Mouse (Mus musculus): ENCODE data around the gene Glra4. TPM values are rescaled to one million over a fixed set of nuclear protein-coding genes. Genes with fewer than 3 reads are reported as not detected.
"Not testable (repeated sequence)": the region's sequence is repeated elsewhere in the genome, so short reads cannot be mapped to it uniquely, and the experiment has no call there.

Glra4 gene
- polyA plus RNA-seq, 1 experiment from 2014 or later, result 0.21 TPM

- no peak for DNase-seq (ENCODE audit: low spot score)
- H3K4me3 ChIP-seq, result no peak overlapping the region
- no peak overlapping the region for H3K27ac ChIP-seq
- H3K4me1 ChIP-seq, result no peaks in the 10 kb centered on the region
- H3K9me3 ChIP-seq, result no peaks in the 10 kb centered on the region
- H3K27me3 ChIP-seq (ENCODE audit: insufficient read depth, poor library complexity, severe bottlenecking), result no peaks in the 10 kb centered on the region
- H3K36me3 ChIP-seq, result no peaks in the 10 kb centered on the region
- WGBS, result 78% methylated on average over 4 of the region's 4 CpGs
Measured at GRCm38 (mm10) chrX:136749329-136749728, 30.6 kb downstream of the Glra4 start.

GRCm38 (mm10) chrX:136744663-136745062, 35.3 kb downstream of the Glra4 start:
- H3K4me3 ChIP-seq, result no peak overlapping the region
- 79% methylated on average over 8 of the region's 8 CpGs for WGBS
- DNase-seq (ENCODE audit: low spot score), result no peak
- H3K4me1 ChIP-seq, result no peaks in the 10 kb centered on the region
- no peak overlapping the region for H3K27ac ChIP-seq
- H3K27me3 ChIP-seq (ENCODE audit: insufficient read depth, poor library complexity, severe bottlenecking), result no peaks in the 10 kb centered on the region
- H3K36me3 ChIP-seq, result no peaks in the 10 kb centered on the region
- H3K9me3 ChIP-seq, result no peaks in the 10 kb centered on the region

GRCm38 (mm10) chrX:136743459-136743858, 36.5 kb downstream of the Glra4 start, which contains the start of gene Morf4l2:
TSS of gene Morf4l2 (minus strand) at chrX:136743690.
- 78% methylated on average over 12 of the region's 12 CpGs for WGBS
- DNase-seq (ENCODE audit: low spot score), result no peak
- Histone ChIP-seq H3K4me1 (no peaks in the 10 kb centered on the region), H3K27me3 (ENCODE audit: insufficient read depth, poor library complexity, severe bottlenecking) (no peaks in the 10 kb centered on the region), H3K4me3 (peak within 1 kb of the TSS; percentile 60), H3K9me3 (no peaks in the 10 kb centered on the region), H3K27ac (peak within 1 kb of the TSS; percentile 89), H3K36me3 (peaks cover 7% of the 10 kb centered on the region; the same call in 1 of the 2 replicates)

GRCm38 (mm10) chrX:136742661-136743103, 37.3 kb downstream of the Glra4 start:
- Histone ChIP-seq H3K27me3 (ENCODE audit: insufficient read depth, poor library complexity, severe bottlenecking) (no peaks in the 10 kb centered on the region), H3K9me3 (no peaks in the 10 kb centered on the region), H3K36me3 (peaks cover 12% of the 10 kb centered on the region; the same call in 1 of the 2 replicates), H3K4me1 (no peaks in the 10 kb centered on the region), H3K4me3 (peak overlapping the region; percentile 60), H3K27ac (peak overlapping the region; percentile 89)
- WGBS, result 28% methylated on average over 5 of the region's 5 CpGs
- peak; percentile 74 for DNase-seq (ENCODE audit: low spot score)

- peaks cover 15% of the 10 kb centered on the region; the same call in 1 of the 2 replicates for H3K36me3 ChIP-seq
- peak overlapping the region; percentile 89 for H3K27ac ChIP-seq
- 31% methylated on average over 10 of the region's 10 CpGs for WGBS
- H3K4me1 ChIP-seq, result no peaks in the 10 kb centered on the region
- H3K9me3 ChIP-seq, result no peaks in the 10 kb centered on the region
- H3K4me3 ChIP-seq, result peak overlapping the region; percentile 60
- no peaks in the 10 kb centered on the region for H3K27me3 ChIP-seq (ENCODE audit: insufficient read depth, poor library complexity, severe bottlenecking)
- no peak for DNase-seq (ENCODE audit: low spot score)
Measured at GRCm38 (mm10) chrX:136742241-136742640, 37.7 kb downstream of the Glra4 start.

GRCm38 (mm10) chrX:136741651-136742201, 38.2 kb downstream of the Glra4 start:
- Histone ChIP-seq H3K36me3 (peaks cover 15% of the 10 kb centered on the region; the same call in 1 of the 2 replicates), H3K4me3 (peak overlapping the region; percentile 60), H3K27ac (peak overlapping the region; percentile 89), H3K9me3 (no peaks in the 10 kb centered on the region), H3K27me3 (ENCODE audit: insufficient read depth, poor library complexity, severe bottlenecking) (no peaks in the 10 kb centered on the region), H3K4me1 (no peaks in the 10 kb centered on the region)
- 23% methylated on average over 46 of the region's 46 CpGs for WGBS
- DNase-seq (ENCODE audit: low spot score), result peak; percentile 82

- no peaks in the 10 kb centered on the region for H3K9me3 ChIP-seq
- peak; percentile 98 for DNase-seq (ENCODE audit: low spot score)
- H3K4me3 ChIP-seq, result peak overlapping the region; percentile 60
- H3K4me1 ChIP-seq, result no peaks in the 10 kb centered on the region
- peak overlapping the region; percentile 89 for H3K27ac ChIP-seq
- WGBS, result 19% methylated on average over 39 of the region's 39 CpGs
- H3K27me3 ChIP-seq (ENCODE audit: insufficient read depth, poor library complexity, severe bottlenecking), result no peaks in the 10 kb centered on the region
- peaks cover 16% of the 10 kb centered on the region; the same call in 1 of the 2 replicates for H3K36me3 ChIP-seq
Measured at GRCm38 (mm10) chrX:136740791-136741650, 38.9 kb downstream of the Glra4 start.

- no peaks in the 10 kb centered on the region for H3K9me3 ChIP-seq
- H3K36me3 ChIP-seq, result peaks cover 18% of the 10 kb centered on the region; the same call in 1 of the 2 replicates
- H3K27ac ChIP-seq, result peak overlapping the region; percentile 87
- peak overlapping the region; percentile 60 for H3K4me3 ChIP-seq
- no peaks in the 10 kb centered on the region for H3K4me1 ChIP-seq
- 14% methylated on average over 15 of the region's 15 CpGs for WGBS
- no peak for DNase-seq (ENCODE audit: low spot score)
- no peaks in the 10 kb centered on the region for H3K27me3 ChIP-seq (ENCODE audit: insufficient read depth, poor library complexity, severe bottlenecking)
Measured at GRCm38 (mm10) chrX:136740087-136740790, 39.7 kb downstream of the Glra4 start.

- DNase-seq (ENCODE audit: low spot score), result no peak
- no peaks in the 10 kb centered on the region for H3K9me3 ChIP-seq
- no peak overlapping the region for H3K4me3 ChIP-seq
- H3K4me1 ChIP-seq, result no peaks in the 10 kb centered on the region
- 81% methylated on average over 4 of the region's 4 CpGs for WGBS
- no peak overlapping the region for H3K27ac ChIP-seq
- peaks cover 16% of the 10 kb centered on the region; the same call in 1 of the 2 replicates for H3K36me3 ChIP-seq
- no peaks in the 10 kb centered on the region for H3K27me3 ChIP-seq (ENCODE audit: insufficient read depth, poor library complexity, severe bottlenecking)
Measured at GRCm38 (mm10) chrX:136732016-136732415, 47.9 kb downstream of the Glra4 start.

- H3K27me3 ChIP-seq (ENCODE audit: insufficient read depth, poor library complexity, severe bottlenecking); H3K4me1 ChIP-seq; H3K27ac ChIP-seq; H3K9me3 ChIP-seq; DNase-seq (ENCODE audit: low spot score); H3K4me3 ChIP-seq; H3K36me3 ChIP-seq: not testable (repeated sequence)
- WGBS, result 64% methylated on average over 3 of the region's 3 CpGs
Measured at GRCm38 (mm10) chrX:136714742-136715474, 65.0 kb downstream of the Glra4 start.

- peak; percentile 72 for DNase-seq (ENCODE audit: low spot score)
- H3K27ac ChIP-seq, result peak overlapping the region; percentile 88
- WGBS, result 25% methylated on average over 14 of the region's 14 CpGs
Measured at GRCm38 (mm10) chrX:136708782-136709181, 71.2 kb downstream of the Glra4 start.

GRCm38 (mm10) chrX:136708168-136708681, 71.7 kb downstream of the Glra4 start:
- whole genome bisulfite sequencing, result 17% methylated on average over 18 of the region's 18 CpGs
- H3K4me3 ChIP-seq, result peak overlapping the region; percentile 63
- no peaks in the 10 kb centered on the region for H3K36me3 ChIP-seq
- H3K4me1 ChIP-seq, result no peaks in the 10 kb centered on the region
- peak overlapping the region; percentile 88 for H3K27ac ChIP-seq
- H3K9me3 ChIP-seq, result no peaks in the 10 kb centered on the region
- peak; percentile 76 for DNase-seq (ENCODE audit: low spot score)
- H3K27me3 ChIP-seq (ENCODE audit: insufficient read depth, poor library complexity, severe bottlenecking), result no peaks in the 10 kb centered on the region

More at GRCm38 (mm10) chrX:136708782-136709181, 71.2 kb downstream of the Glra4 start:
- Histone ChIP-seq H3K27me3 (ENCODE audit: insufficient read depth, poor library complexity, severe bottlenecking) (no peaks in the 10 kb centered on the region), H3K4me1 (no peaks in the 10 kb centered on the region), H3K36me3 (no peaks in the 10 kb centered on the region), H3K9me3 (no peaks in the 10 kb centered on the region), H3K4me3 (peak overlapping the region; percentile 63)

All from heart, embryonic 10.5 days (tissue).